In the genomic region with DNA sequence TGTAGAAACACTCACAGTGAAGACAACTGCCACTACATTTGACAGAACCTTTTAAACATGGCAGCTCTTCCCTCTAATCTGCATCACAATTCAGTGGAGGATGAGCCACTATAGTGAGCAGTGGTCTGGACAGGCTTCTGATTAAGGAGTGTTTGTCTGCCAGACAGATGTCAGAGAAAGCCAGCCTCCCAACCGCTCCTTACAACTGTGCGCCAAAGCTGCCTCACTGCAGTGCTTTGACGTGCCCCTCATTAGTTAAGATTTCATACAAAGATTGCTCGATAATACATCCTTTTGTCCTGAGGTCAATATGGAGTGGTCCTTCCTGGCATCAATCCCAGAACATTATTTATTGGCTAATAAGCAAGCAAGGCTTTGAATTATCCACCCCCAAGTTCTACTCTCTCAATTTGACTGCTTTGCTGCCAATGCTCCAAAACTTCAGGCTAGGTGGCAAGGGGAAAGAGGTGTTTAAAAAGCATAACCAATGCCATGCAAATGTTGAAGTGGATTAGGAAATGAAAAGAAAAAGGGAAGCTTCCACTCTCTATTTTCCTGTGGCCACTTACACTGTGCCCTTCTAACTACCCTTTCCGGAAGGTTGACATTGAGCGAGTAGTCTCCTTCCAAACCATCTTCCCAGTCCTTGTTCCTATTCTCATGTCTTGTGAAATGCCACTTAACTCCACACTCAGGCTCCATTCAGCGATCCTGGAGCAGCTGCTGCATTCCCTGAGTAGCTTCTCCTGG, we compare ENCODE assay signal across 17 mouse cellular contexts.
DNase-seq lines count a peak whose midpoint lies in the region; ATAC-seq lines count a peak whose summit lies in the region.
"Had no signal": no experiment of that assay in that cellular context is flagged by ENCODE, and none has a peak within 500 bp of the region (broad histone marks: within the 10 kb centered on the region; RNA-seq: fewer than 3 reads in every experiment).

No protein-coding gene starts in this region.

- intact Hi-C loops in heart, postnatal 10 days (cut with DNase I) = no loop called here

- H3K4me3 ChIP-seq in hindbrain, embryonic 12.5 days = no peak overlapping the region
- H3K4me3 ChIP-seq in midbrain, embryonic 14.5 days (replicated peaks; ENCODE audit: low read depth, low read length) = no peak overlapping the region
- H3K4me3 ChIP-seq: heart, embryonic 12.5 days; liver, embryonic 13.5 days; lung, embryonic 15.5 days had no signal

- H3K4me2 ChIP-seq in hindbrain, embryonic 12.5 days (replicated peaks) = no peak overlapping the region
- no peak overlapping the region for H3K4me2 ChIP-seq in midbrain, embryonic 14.5 days (ENCODE audit: low read length)
- H3K4me2 ChIP-seq: heart, embryonic 12.5 days; liver, embryonic 13.5 days; lung, embryonic 15.5 days had no signal

- no peaks in the 10 kb centered on the region for H3K36me3 ChIP-seq in hindbrain, embryonic 12.5 days
- H3K36me3 ChIP-seq in midbrain, embryonic 14.5 days (ENCODE audit: control insufficient read depth, insufficient read depth, low read length) = no peaks in the 10 kb centered on the region
- H3K36me3 ChIP-seq: G1E; heart, embryonic 12.5 days; liver, embryonic 13.5 days; lung, embryonic 15.5 days had no signal

- ATAC-seq in hindbrain, embryonic 12.5 days (ENCODE audit: low FRiP score) = peak; percentile 94
- peak; percentile 86; the same call in 1 of the 2 replicates for ATAC-seq in midbrain, embryonic 14.5 days (ENCODE audit: low FRiP score, low TSS enrichment)
- no peak for ATAC-seq in granulocyte monocyte progenitor cell, adult 5-6 weeks (replicated peaks; ENCODE audit: poor library complexity, severe bottlenecking)
- ATAC-seq: intestine, postnatal 0 days had no signal

- H3K4me1 ChIP-seq in hindbrain, embryonic 12.5 days = no peaks in the 10 kb centered on the region
- H3K4me1 ChIP-seq in midbrain, embryonic 14.5 days (ENCODE audit: control insufficient read depth, insufficient read depth, low read length) = 0 out of 2 replicates have a peak, but pooled peaks cover 2% of the 10 kb centered on the region
- H3K4me1 ChIP-seq: heart, embryonic 12.5 days; liver, embryonic 13.5 days; lung, embryonic 15.5 days had no signal

- H3K27ac ChIP-seq in hindbrain, embryonic 12.5 days = no peak overlapping the region
- H3K27ac ChIP-seq in midbrain, embryonic 14.5 days (replicated peaks; ENCODE audit: low read depth, low read length) = no peak overlapping the region
- H3K27ac ChIP-seq: liver, embryonic 13.5 days; lung, embryonic 15.5 days; stomach, postnatal 0 days had no signal

- peak; percentile 7 for DNase-seq in ES-CJ7 (ENCODE audit: low read depth, low spot score)
- peak; percentile 45 for DNase-seq in Muller cell, postnatal 12 days (ENCODE audit: inconsistent ontology term)
- DNase-seq in midbrain, embryonic 14.5 days = peak; percentile 53
- DNase-seq in spleen, postnatal 14 days (ENCODE audit: low spot score in 2 of 2) = no peak
- DNase-seq in heart, postnatal 10 days = no peak
- DNase-seq: cerebellum, postnatal 14 days; heart, postnatal 4 days; kidney, postnatal 14 days; liver, embryonic 13.5 days; thymus, postnatal 14 days had no signal

- H3K9me3 ChIP-seq in hindbrain, embryonic 12.5 days (replicated peaks) = no peaks in the 10 kb centered on the region
- H3K9me3 ChIP-seq in midbrain, embryonic 14.5 days (ENCODE audit: control insufficient read depth, low read length) = no peaks in the 10 kb centered on the region
- H3K9me3 ChIP-seq: G1E; heart, embryonic 12.5 days; liver, embryonic 13.5 days; lung, embryonic 15.5 days had no signal

- H3K9ac ChIP-seq in hindbrain, embryonic 12.5 days = no peak overlapping the region
- no peak overlapping the region for H3K9ac ChIP-seq in midbrain, embryonic 14.5 days (replicated peaks; ENCODE audit: low read length)
- H3K9ac ChIP-seq: heart, embryonic 12.5 days; liver, embryonic 13.5 days; lung, embryonic 15.5 days had no signal

- 58% methylated on average over 7 of the region's 7 CpGs for WGBS in hindbrain, embryonic 12.5 days
- WGBS in midbrain, embryonic 14.5 days = 45% methylated on average over 7 of the region's 7 CpGs

- no peaks in the 10 kb centered on the region for H3K27me3 ChIP-seq in hindbrain, embryonic 12.5 days
- no peaks in the 10 kb centered on the region for H3K27me3 ChIP-seq in midbrain, embryonic 14.5 days (ENCODE audit: control insufficient read depth, insufficient read depth, low read length)
- H3K27me3 ChIP-seq: heart, embryonic 12.5 days; liver, embryonic 13.5 days; lung, embryonic 15.5 days had no signal

Comparison
In these comparisons a context has a peak if more than half of its experiments do, and no peak if none do; other contexts are left out.
1. DNase-seq: peak in ES-CJ7 (single experiment), Muller cell, postnatal 12 days (single experiment) and midbrain, embryonic 14.5 days (single experiment); none in spleen, postnatal 14 days (0 of 2) and heart, postnatal 10 days (0 of 2).